Mouse (Mus musculus) embryonic facial prominence, embryonic 14.5 days (tissue): ENCODE measurements around the gene Mrps33. TPM values are rescaled to one million over a fixed set of nuclear protein-coding genes. Genes with fewer than 3 reads are reported as not detected.

Experiments used
- ATAC-seq: fragments of 200-750 bp; cut with Nextera tagmentation; 2 replicates; pipeline ENCODE4 v1.8.0; 2017; ENCODE audit warnings: low read depth, moderate number of reproducible peaks, moderate TSS enrichment
- DNase-seq: peaks from one replicate; pipeline ENCODE4 v3.0.0-alpha.2; 2015; ENCODE audit warnings: low spot score
- H3K27ac ChIP-seq: fragments of 300-500 bp; sonication (generic); replicated peaks from 2 replicates; pipeline ENCODE4 v1.5.1; 2014; ENCODE audit warnings: low read depth, mild to moderate bottlenecking, low read length, moderate library complexity
- H3K27me3 ChIP-seq: fragments of 300-500 bp; sonication (generic); replicated peaks from 2 replicates; pipeline ENCODE4 v1.6.1; 2014; ENCODE audit warnings: low read length; ENCODE audit not compliant: control insufficient read depth, insufficient read depth
- H3K36me3 ChIP-seq: fragments of 300-500 bp; sonication (generic); 2 replicates; pipeline ENCODE4 v1.6.1; 2014; ENCODE audit warnings: low read length, mixed read lengths; ENCODE audit not compliant: control insufficient read depth, insufficient read depth
- H3K4me1 ChIP-seq: fragments of 300-500 bp; sonication (generic); 2 replicates; pipeline ENCODE4 v1.6.1; 2014; ENCODE audit warnings: antibody characterized with exemption, low read length; ENCODE audit not compliant: control insufficient read depth, insufficient read depth
- H3K4me2 ChIP-seq: fragments of 300-500 bp; sonication (generic); 2 replicates; pipeline ENCODE4 v1.6.1; 2014; ENCODE audit warnings: low read depth, mild to moderate bottlenecking, low read length, moderate library complexity, mixed read lengths
- H3K4me3 ChIP-seq: fragments of 300-500 bp; sonication (generic); 2 replicates; pipeline ENCODE4 v1.5.1; 2014; ENCODE audit warnings: low read depth, mild to moderate bottlenecking, low read length
- H3K9ac ChIP-seq: fragments of 300-500 bp; sonication (generic); 2 replicates; pipeline ENCODE4 v1.6.1; 2014; ENCODE audit warnings: low read depth, mild to moderate bottlenecking, low read length, moderate library complexity, mixed read lengths
- H3K9me3 ChIP-seq: fragments of 300-500 bp; sonication (generic); 2 replicates; pipeline ENCODE4 v1.6.1; 2016; ENCODE audit warnings: low read length; ENCODE audit not compliant: control insufficient read depth
- WGBS: fragments of 180-500 bp; shearing (Covaris S2); extraction: QIAGEN DNeasy Blood & Tissue Kit; methylation state at CpG from one replicate; pipeline ENCODE4 v1.1.7; 2014; 5-methylcytosine and 5-hydroxymethylcytosine counted together
- polyA plus RNA-seq: library from polyadenylated mRNA; unstranded; fragments of >200 nt; fragmentation: Nextera tagmentation; extraction: Ambion mirVana; gene quantifications from 2 replicates; pipeline ENCODE4 v1.2.1, GENCODE M21; 2014

Mrps33 gene
- polyA plus RNA-seq, 1 experiment from 2014 or later, result 187 TPM

DNA sequence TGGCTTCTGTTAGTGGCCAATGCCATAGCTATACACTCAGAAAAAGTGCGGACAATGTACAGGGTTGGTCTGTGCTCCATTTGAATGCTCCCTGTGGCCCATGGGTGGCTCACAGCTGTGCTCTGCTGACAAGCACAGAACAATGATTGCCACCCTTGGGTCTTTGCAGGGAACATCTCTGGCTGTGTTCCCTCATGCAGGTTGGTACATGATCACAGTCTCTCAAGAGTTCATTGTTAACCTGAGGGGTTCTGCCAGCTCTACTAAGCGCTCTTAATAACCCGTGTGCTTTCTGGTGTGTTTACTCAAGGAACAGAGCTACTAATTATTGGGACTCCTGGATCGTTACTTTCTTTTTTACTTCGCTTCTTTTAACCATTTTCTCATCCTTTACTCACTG, 24.8 kb downstream of the Mrps33 start:
- no peaks in the 10 kb centered on the region for H3K27me3 ChIP-seq
- no peak overlapping the region for H3K9ac ChIP-seq
- H3K9me3 ChIP-seq, result no peaks in the 10 kb centered on the region
- ATAC-seq (peak; percentile 60; the same call in 1 of the 2 replicates), DNase-seq (peak; percentile 64)
- 66% methylated on average over 5 of the region's 5 CpGs for WGBS
- 0 out of 2 replicates have a peak, but pooled peaks cover 15% of the 10 kb centered on the region for H3K4me1 ChIP-seq
- H3K4me3 ChIP-seq, result no peak overlapping the region
- H3K27ac ChIP-seq, result no peak overlapping the region
- H3K4me2 ChIP-seq, result no peak overlapping the region
- no peaks in the 10 kb centered on the region for H3K36me3 ChIP-seq

DNA sequence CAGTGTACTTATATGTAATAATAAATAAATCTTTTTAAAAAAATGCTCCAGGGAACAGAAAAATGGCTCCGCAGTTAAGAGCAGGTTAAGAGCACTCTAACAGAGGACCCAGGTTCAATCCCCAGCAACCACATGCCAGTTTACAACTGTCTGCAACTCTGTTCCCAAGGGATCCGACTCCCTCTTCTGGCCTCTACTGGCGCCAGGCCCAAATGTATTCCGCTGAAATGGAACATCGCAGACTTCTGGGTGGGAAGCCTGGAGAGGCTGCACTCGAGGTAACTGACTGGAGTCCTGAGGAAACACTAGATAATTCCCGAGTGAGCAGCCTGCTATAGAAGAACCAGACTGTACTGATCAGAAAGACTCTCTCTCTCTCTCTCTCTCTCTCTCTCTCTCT, 27.3 kb downstream of the Mrps33 start:
- 65% methylated on average over 7 of the region's 7 CpGs for WGBS
- Histone ChIP-seq H3K36me3 (no peaks in the 10 kb centered on the region), H3K4me3 (no peak overlapping the region), H3K9ac (no peak overlapping the region), H3K4me1 (0 out of 2 replicates have a peak, but pooled peaks cover 19% of the 10 kb centered on the region), H3K9me3 (no peaks in the 10 kb centered on the region), H3K4me2 (no peak overlapping the region), H3K27ac (no peak overlapping the region), H3K27me3 (no peaks in the 10 kb centered on the region)
- DNase-seq (no peak), ATAC-seq (no peak)

DNA sequence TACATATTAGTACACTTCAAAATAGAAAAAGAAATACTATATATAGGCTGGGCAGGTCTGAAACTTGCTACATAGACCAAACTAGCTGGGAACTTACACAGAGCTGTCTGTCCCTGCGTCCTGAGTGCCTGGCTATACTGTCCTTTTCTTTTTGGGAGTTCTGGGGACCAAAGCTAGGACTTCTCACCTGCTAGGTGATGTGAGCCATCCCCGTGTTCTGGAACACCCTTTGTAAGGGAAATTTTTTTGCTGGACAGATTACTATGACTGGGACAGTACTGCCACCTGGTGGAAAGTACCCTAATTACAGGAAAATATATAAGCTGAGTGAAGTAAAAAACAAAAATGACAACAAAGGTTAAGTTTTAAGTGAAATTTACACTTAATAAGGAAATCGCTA, 28.2 kb downstream of the Mrps33 start:
- Histone ChIP-seq H3K4me2 (no peak overlapping the region), H3K27ac (no peak overlapping the region), H3K9me3 (no peaks in the 10 kb centered on the region), H3K9ac (no peak overlapping the region), H3K36me3 (no peaks in the 10 kb centered on the region), H3K27me3 (no peaks in the 10 kb centered on the region), H3K4me1 (0 out of 2 replicates have a peak, but pooled peaks cover 19% of the 10 kb centered on the region), H3K4me3 (no peak overlapping the region)
- peak; percentile 47 for DNase-seq
- WGBS, result 35% methylated on average over 3 of the region's 3 CpGs
- ATAC-seq, result no peak

- no peak for ATAC-seq
- no peaks in the 10 kb centered on the region for H3K9me3 ChIP-seq
- peak overlapping the region; percentile 49 for H3K27ac ChIP-seq
- whole genome bisulfite sequencing, result 42% methylated on average over 17 of the region's 17 CpGs
- no peak overlapping the region; the same call in 1 of the 2 replicates for H3K9ac ChIP-seq
- H3K4me3 ChIP-seq, result 0 out of 2 replicates have a peak overlapping the region, but pooled peaks have one; percentile 21
- H3K27me3 ChIP-seq, result no peaks in the 10 kb centered on the region
- 0 out of 2 replicates have a peak, but pooled peaks cover 19% of the 10 kb centered on the region for H3K4me1 ChIP-seq
- H3K4me2 ChIP-seq, result peak overlapping the region; percentile 53
- DNase-seq, result peak; percentile 61
- H3K36me3 ChIP-seq, result no peaks in the 10 kb centered on the region
Observed at GRCm38 (mm10) chr6:39781766-39782530, 28.8 kb downstream of the Mrps33 start.

GRCm38 (mm10) chr6:39780857-39781666, 29.7 kb downstream of the Mrps33 start:
- H3K4me3 ChIP-seq, result peak overlapping the region; percentile 21
- DNase-seq (peak; percentile 66), ATAC-seq (no peak)
- WGBS, result 3% methylated on average over 18 of the region's 18 CpGs
- peak overlapping the region; percentile 49 for H3K27ac ChIP-seq
- H3K4me2 ChIP-seq, result peak overlapping the region; percentile 53
- peak overlapping the region; percentile 49 for H3K9ac ChIP-seq
- no peaks in the 10 kb centered on the region for H3K27me3 ChIP-seq
- no peaks in the 10 kb centered on the region for H3K9me3 ChIP-seq
- no peaks in the 10 kb centered on the region for H3K36me3 ChIP-seq
- H3K4me1 ChIP-seq, result 0 out of 2 replicates have a peak, but pooled peaks cover 19% of the 10 kb centered on the region

GRCm38 (mm10) chr6:39778506-39778905, 32.3 kb downstream of the Mrps33 start:
- H3K4me2 ChIP-seq, result no peak overlapping the region
- H3K4me1 ChIP-seq, result 0 out of 2 replicates have a peak, but pooled peaks cover 19% of the 10 kb centered on the region
- H3K36me3 ChIP-seq, result no peaks in the 10 kb centered on the region
- no peak overlapping the region for H3K4me3 ChIP-seq
- no peaks in the 10 kb centered on the region for H3K9me3 ChIP-seq
- DNase-seq, result no peak
- no peaks in the 10 kb centered on the region for H3K27me3 ChIP-seq
- H3K27ac ChIP-seq, result no peak overlapping the region; the same call in 1 of the 2 replicates
- ATAC-seq, result no peak; the same call in 1 of the 2 replicates
- 52% methylated on average over 1 of the region's 1 CpGs for WGBS
- no peak overlapping the region for H3K9ac ChIP-seq

DNA sequence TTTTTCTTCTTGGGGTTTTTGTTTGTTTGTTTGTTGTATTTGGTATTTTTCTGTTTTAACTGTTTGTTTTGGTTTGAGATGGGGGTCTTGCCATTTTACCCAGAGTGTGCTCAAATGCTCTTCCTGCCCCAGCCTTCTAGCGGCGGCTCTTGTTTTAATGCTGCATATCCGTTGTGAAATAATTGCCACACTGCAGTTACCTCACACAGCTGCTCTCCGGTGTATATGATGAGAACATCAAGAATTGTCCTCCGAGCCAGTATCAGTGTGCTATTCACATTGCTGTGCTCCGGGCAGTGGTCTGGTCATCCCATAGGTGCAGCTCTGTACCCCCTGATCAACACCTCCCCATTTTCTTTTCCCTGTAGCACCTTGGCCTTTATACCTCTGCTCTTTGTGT, 34.5 kb downstream of the Mrps33 start:
- Histone ChIP-seq H3K9ac (no peak overlapping the region), H3K27me3 (no peaks in the 10 kb centered on the region), H3K4me1 (0 out of 2 replicates have a peak, but pooled peaks cover 6% of the 10 kb centered on the region), H3K27ac (no peak overlapping the region), H3K4me2 (no peak overlapping the region), H3K9me3 (no peaks in the 10 kb centered on the region), H3K36me3 (no peaks in the 10 kb centered on the region), H3K4me3 (no peak overlapping the region)
- 86% methylated on average over 6 of the region's 6 CpGs for WGBS
- ATAC-seq (no peak), DNase-seq (no peak)

DNA sequence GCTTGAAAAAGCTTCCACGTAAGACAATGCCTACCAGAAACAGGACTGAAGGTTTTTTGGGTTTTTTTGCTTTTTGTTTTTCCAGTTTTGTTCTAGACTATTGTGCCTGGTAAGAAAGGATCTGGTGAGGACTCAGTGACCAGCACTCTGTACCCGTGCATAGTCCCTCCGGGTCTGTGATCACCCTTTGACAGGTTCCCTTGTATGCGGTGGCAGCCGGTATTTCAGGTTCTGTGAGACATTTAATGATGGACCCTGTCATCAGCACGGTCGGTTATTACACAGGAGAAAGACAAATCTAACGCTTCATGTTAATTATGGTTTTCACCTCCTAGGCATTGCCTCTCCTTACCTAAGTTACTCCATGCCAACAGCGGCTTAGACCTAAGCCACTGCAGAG, 35.8 kb downstream of the Mrps33 start:
- no peaks in the 10 kb centered on the region for H3K9me3 ChIP-seq
- H3K27ac ChIP-seq, result no peak overlapping the region
- DNase-seq (peak; percentile 43), ATAC-seq (peak; percentile 55; the same call in 1 of the 2 replicates)
- H3K9ac ChIP-seq, result no peak overlapping the region
- 79% methylated on average over 9 of the region's 9 CpGs for WGBS
- H3K36me3 ChIP-seq, result no peaks in the 10 kb centered on the region
- no peak overlapping the region for H3K4me3 ChIP-seq
- H3K4me2 ChIP-seq, result no peak overlapping the region
- H3K27me3 ChIP-seq, result no peaks in the 10 kb centered on the region
- H3K4me1 ChIP-seq, result no peaks in the 10 kb centered on the region
